Mouse (Mus musculus) forebrain, embryonic 12.5 days (tissue): ENCODE data around the gene Dop1b. TPM values are rescaled to one million over a fixed set of nuclear protein-coding genes. Genes with fewer than 3 reads are reported as not detected.
A peak's percentile ranks its signal among the peaks of the same experiment; 100 is the strongest.
"Not testable (repeated sequence)": the region's sequence is repeated elsewhere in the genome, so short reads cannot be mapped to it uniquely, and the experiment has no call there.

Experiments used
- ATAC-seq: fragments of 200-750 bp; cut with Nextera tagmentation; 2 replicates; pipeline ENCODE4 v1.8.0; 2017; ENCODE audit warnings: moderate TSS enrichment; ENCODE audit not compliant: low FRiP score
- H3K27ac ChIP-seq: fragments of 300-500 bp; sonication (generic); 2 replicates; pipeline ENCODE4 v1.5.1; 2016; ENCODE audit warnings: mild to moderate bottlenecking
- H3K27me3 ChIP-seq: fragments of 300-500 bp; sonication (generic); 2 replicates; pipeline ENCODE4 v1.6.1; 2016; ENCODE audit warnings: mild to moderate bottlenecking
- H3K36me3 ChIP-seq: fragments of 300-500 bp; sonication (generic); replicated peaks from 2 replicates; pipeline ENCODE4 v1.6.1; 2016; ENCODE audit warnings: mild to moderate bottlenecking
- H3K4me1 ChIP-seq: fragments of 300-500 bp; sonication (generic); 2 replicates; pipeline ENCODE4 v1.6.1; 2016
- H3K4me2 ChIP-seq: fragments of 300-500 bp; sonication (generic); 2 replicates; pipeline ENCODE4 v1.6.1; 2016; ENCODE audit warnings: mild to moderate bottlenecking, moderate library complexity
- H3K4me3 ChIP-seq: fragments of 300-500 bp; sonication (generic); replicated peaks from 2 replicates; pipeline ENCODE4 v1.5.1; 2016; ENCODE audit warnings: mild to moderate bottlenecking
- H3K9ac ChIP-seq: fragments of 300-500 bp; sonication (generic); 2 replicates; pipeline ENCODE4 v1.6.1; 2016; ENCODE audit warnings: mild to moderate bottlenecking
- H3K9me3 ChIP-seq: fragments of 300-500 bp; sonication (generic); 2 replicates; pipeline ENCODE4 v1.6.1; 2016
- WGBS: fragments of 180-500 bp; shearing (Covaris S2); methylation state at CpG from one replicate; pipeline ENCODE4 v1.1.7; 2016; 5-methylcytosine and 5-hydroxymethylcytosine counted together
- polyA plus RNA-seq: library from polyadenylated mRNA; unstranded; fragments of >200 nt; fragmentation: Nextera tagmentation; extraction: Ambion mirVana; gene quantifications from 2 replicates; pipeline ENCODE4 v1.2.1, GENCODE M21; 2016

Gene Dop1b
- 19.2 and 19.6 TPM in 2 replicates for polyA plus RNA-seq

- Histone ChIP-seq H3K27ac (peak within 1 kb of the TSS; percentile 53; the same call in 1 of the 2 replicates), H3K4me2 (peak within 1 kb of the TSS; percentile 93), H3K36me3 (no peaks in the 10 kb centered on the region), H3K4me1 (peaks cover 18% of the 10 kb centered on the region), H3K27me3 (peaks cover 31% of the 10 kb centered on the region), H3K9ac (peak within 1 kb of the TSS; percentile 77), H3K9me3 (no peaks in the 10 kb centered on the region), H3K4me3 (peak within 1 kb of the TSS; percentile 71)
- WGBS: under 1% methylated on average over 77 of the region's 77 CpGs
- ATAC-seq: peak; percentile 92
Measured at GRCm38 (mm10) chr16:93711411-93712188, at the start of gene Dop1b. Gene Dop1b (plus strand): TSS chr16:93711904.

- ATAC-seq: no peak
- peaks cover 10% of the 10 kb centered on the region for H3K9me3 ChIP-seq
- no peak overlapping the region for H3K9ac ChIP-seq
- no peaks in the 10 kb centered on the region for H3K4me1 ChIP-seq
- H3K27me3 ChIP-seq: no peaks in the 10 kb centered on the region
- no peak overlapping the region for H3K4me3 ChIP-seq
- H3K36me3 ChIP-seq: no peaks in the 10 kb centered on the region
- no peak overlapping the region for H3K27ac ChIP-seq
- no peak overlapping the region for H3K4me2 ChIP-seq
Measured at GRCm38 (mm10) chr16:93667976-93668375, 43.7 kb upstream of the Dop1b start.

- no peaks in the 10 kb centered on the region for H3K27me3 ChIP-seq
- H3K4me1 ChIP-seq: no peaks in the 10 kb centered on the region
- H3K4me2 ChIP-seq: no peak overlapping the region
- no peak overlapping the region for H3K27ac ChIP-seq
- no peak overlapping the region for H3K4me3 ChIP-seq
- no peak overlapping the region for H3K9ac ChIP-seq
- no peak for ATAC-seq
- peaks cover 10% of the 10 kb centered on the region for H3K9me3 ChIP-seq
- no peaks in the 10 kb centered on the region for H3K36me3 ChIP-seq
Measured at GRCm38 (mm10) chr16:93669521-93669920, 42.2 kb upstream of the Dop1b start.

GRCm38 (mm10) chr16:93670466-93670865, 41.2 kb upstream of the Dop1b start:
- not testable (repeated sequence) for H3K4me3 ChIP-seq, H3K4me1 ChIP-seq, H3K27me3 ChIP-seq, H3K27ac ChIP-seq, H3K4me2 ChIP-seq, H3K9ac ChIP-seq, H3K36me3 ChIP-seq, ATAC-seq
- H3K9me3 ChIP-seq: peaks cover 10% of the 10 kb centered on the region
- WGBS: 38% methylated on average over 4 of the region's 4 CpGs

GRCm38 (mm10) chr16:93671064-93671463, 40.6 kb upstream of the Dop1b start:
- no peak overlapping the region for H3K27ac ChIP-seq
- H3K36me3 ChIP-seq: no peaks in the 10 kb centered on the region
- H3K4me3 ChIP-seq: no peak overlapping the region
- WGBS: 93% methylated on average over 5 of the region's 5 CpGs
- peaks cover 10% of the 10 kb centered on the region for H3K9me3 ChIP-seq
- H3K9ac ChIP-seq: no peak overlapping the region
- H3K4me1 ChIP-seq: no peaks in the 10 kb centered on the region
- no peak overlapping the region for H3K4me2 ChIP-seq
- no peaks in the 10 kb centered on the region for H3K27me3 ChIP-seq
- no peak for ATAC-seq

- no peak overlapping the region for H3K4me3 ChIP-seq
- WGBS: 80% methylated on average over 5 of the region's 5 CpGs
- no peak overlapping the region for H3K9ac ChIP-seq
- no peaks in the 10 kb centered on the region for H3K36me3 ChIP-seq
- H3K27ac ChIP-seq: no peak overlapping the region
- H3K4me2 ChIP-seq: no peak overlapping the region
- no peaks in the 10 kb centered on the region for H3K4me1 ChIP-seq
- ATAC-seq: no peak
- H3K27me3 ChIP-seq: peaks cover 19% of the 10 kb centered on the region
- no peaks in the 10 kb centered on the region for H3K9me3 ChIP-seq
Measured at GRCm38 (mm10) chr16:93676376-93676775, 35.3 kb upstream of the Dop1b start.

GRCm38 (mm10) chr16:93678206-93678605, 33.5 kb upstream of the Dop1b start:
- H3K27ac ChIP-seq: no peak overlapping the region
- H3K9ac ChIP-seq: no peak overlapping the region
- peaks cover 8% of the 10 kb centered on the region for H3K4me1 ChIP-seq
- peaks cover 37% of the 10 kb centered on the region for H3K27me3 ChIP-seq
- 83% methylated on average over 4 of the region's 4 CpGs for WGBS
- no peaks in the 10 kb centered on the region for H3K9me3 ChIP-seq
- H3K4me2 ChIP-seq: no peak overlapping the region
- ATAC-seq: no peak
- H3K4me3 ChIP-seq: no peak overlapping the region
- H3K36me3 ChIP-seq: no peaks in the 10 kb centered on the region

- WGBS: 51% methylated on average over 9 of the region's 9 CpGs
- ATAC-seq: no peak
- Histone ChIP-seq H3K36me3 (no peaks in the 10 kb centered on the region), H3K9ac (no peak overlapping the region), H3K4me1 (peaks cover 16% of the 10 kb centered on the region), H3K4me3 (no peak overlapping the region), H3K9me3 (no peaks in the 10 kb centered on the region), H3K4me2 (no peak overlapping the region), H3K27me3 (peaks cover 46% of the 10 kb centered on the region), H3K27ac (no peak overlapping the region)
Measured at GRCm38 (mm10) chr16:93679165-93679564, 32.5 kb upstream of the Dop1b start.

- peak overlapping the region; percentile 46 for H3K4me3 ChIP-seq
- peak overlapping the region; percentile 74; the same call in 1 of the 2 replicates for H3K4me2 ChIP-seq
Measured at GRCm38 (mm10) chr16:93682156-93682688, 29.5 kb upstream of the Dop1b start.

GRCm38 (mm10) chr16:93682689-93683507, 28.8 kb upstream of the Dop1b start, which contains the start of gene Cbr3:
Gene Cbr3 (plus strand): TSS chr16:93683215.
- peak; percentile 23; the same call in 1 of the 2 replicates for ATAC-seq
- Histone ChIP-seq H3K4me1 (peaks cover 16% of the 10 kb centered on the region), H3K9ac (peak within 1 kb of the TSS; percentile 51), H3K9me3 (no peaks in the 10 kb centered on the region), H3K27ac (no peak within 1 kb of the TSS), H3K36me3 (no peaks in the 10 kb centered on the region), H3K4me3 (peak within 1 kb of the TSS; percentile 46), H3K27me3 (peaks cover 62% of the 10 kb centered on the region), H3K4me2 (peak within 1 kb of the TSS; percentile 74)
- under 1% methylated on average over 63 of the region's 63 CpGs for WGBS

More at GRCm38 (mm10) chr16:93682156-93682688, 29.5 kb upstream of the Dop1b start:
- Histone ChIP-seq H3K9ac (no peak overlapping the region), H3K27me3 (peaks cover 62% of the 10 kb centered on the region), H3K36me3 (no peaks in the 10 kb centered on the region), H3K4me1 (peaks cover 16% of the 10 kb centered on the region), H3K9me3 (no peaks in the 10 kb centered on the region), H3K27ac (no peak overlapping the region)
- ATAC-seq: peak; percentile 9; the same call in 1 of the 2 replicates
- WGBS: 23% methylated on average over 13 of the region's 13 CpGs

- H3K27me3 ChIP-seq: peaks cover 62% of the 10 kb centered on the region
- no peak for ATAC-seq
- peak overlapping the region; percentile 51 for H3K9ac ChIP-seq
- H3K9me3 ChIP-seq: no peaks in the 10 kb centered on the region
- peaks cover 16% of the 10 kb centered on the region for H3K4me1 ChIP-seq
- WGBS: 1% methylated on average over 53 of the region's 53 CpGs
- H3K36me3 ChIP-seq: no peaks in the 10 kb centered on the region
- H3K4me3 ChIP-seq: peak overlapping the region; percentile 46
- peak overlapping the region; percentile 74 for H3K4me2 ChIP-seq
- H3K27ac ChIP-seq: no peak overlapping the region
Measured at GRCm38 (mm10) chr16:93683508-93684236, 28.0 kb upstream of the Dop1b start.

GRCm38 (mm10) chr16:93684441-93684840, 27.3 kb upstream of the Dop1b start:
- H3K27me3 ChIP-seq: peaks cover 57% of the 10 kb centered on the region
- no peak for ATAC-seq
- whole genome bisulfite sequencing: 31% methylated on average over 7 of the region's 7 CpGs
- H3K36me3 ChIP-seq: no peaks in the 10 kb centered on the region
- H3K4me2 ChIP-seq: no peak overlapping the region
- H3K4me3 ChIP-seq: no peak overlapping the region
- H3K9ac ChIP-seq: no peak overlapping the region
- H3K9me3 ChIP-seq: no peaks in the 10 kb centered on the region
- H3K4me1 ChIP-seq: peaks cover 16% of the 10 kb centered on the region
- H3K27ac ChIP-seq: no peak overlapping the region
